Mouse (Mus musculus) heart, adult 18-20 months (tissue): ENCODE results near the gene Nlgn2. TPM values are rescaled to one million over a fixed set of nuclear protein-coding genes. Genes with fewer than 3 reads are reported as not detected.

Experiments
- DNase-seq, 2 experiments: peaks; one replicate each; pipeline ENCODE4 v3.0.0; 2021 to 2022; ENCODE audit warnings: mixed read lengths in 1 of 2
- total RNA-seq, 2 experiments: library from RNA; stranded (reverse); gene quantifications; 2 replicates each; pipeline ENCODE4 v1.2.3; 2021

The Nlgn2 gene
- total RNA-seq, 2 experiments from 2014 or later = 3.3 to 3.9 TPM

GRCm38 (mm10) chr11:69828832-69829231, 8.8 kb downstream of the Nlgn2 start:
- DNase-seq = no peak

- DNase-seq = no peak
Measured at GRCm38 (mm10) chr11:69823456-69823855, 14.1 kb downstream of the Nlgn2 start.

- no peak for DNase-seq
Measured at GRCm38 (mm10) chr11:69822080-69822479, 15.5 kb downstream of the Nlgn2 start, which contains the start of gene Spem1. Spem1 (minus strand) TSS chr11:69822180.

GRCm38 (mm10) chr11:69818871-69819270, 18.7 kb downstream of the Nlgn2 start:
- no peak for DNase-seq

GRCm38 (mm10) chr11:69818365-69818764, 19.2 kb downstream of the Nlgn2 start, which contains the start of gene Spem2:
Spem2 (minus strand) TSS chr11:69818465.
- no peak for DNase-seq

- no peak for DNase-seq
Measured at GRCm38 (mm10) chr11:69816520-69816919, 21.1 kb downstream of the Nlgn2 start.

GRCm38 (mm10) chr11:69815155-69815554, 22.4 kb downstream of the Nlgn2 start, which contains the start of gene Gm39566:
Gm39566 (minus strand) TSS chr11:69815298.
- DNase-seq = no peak

GRCm38 (mm10) chr11:69810280-69810679, 27.3 kb downstream of the Nlgn2 start:
- no peak for DNase-seq

- no peak for DNase-seq
Measured at GRCm38 (mm10) chr11:69807641-69808040, 29.9 kb downstream of the Nlgn2 start.

- DNase-seq = no peak
Measured at GRCm38 (mm10) chr11:69806378-69806777, 31.2 kb downstream of the Nlgn2 start.

- no peak for DNase-seq
Measured at GRCm38 (mm10) chr11:69804972-69805909, 32.3 kb downstream of the Nlgn2 start, which contains the start of gene Tmem102. Tmem102 (minus strand) TSS chr11:69805624.

- DNase-seq = peak in 1 of 2 experiments; percentile 52
Measured at GRCm38 (mm10) chr11:69804652-69804940, 33.0 kb downstream of the Nlgn2 start.

- DNase-seq = peak; percentile 80 to 87
Measured at GRCm38 (mm10) chr11:69803786-69804651, 33.6 kb downstream of the Nlgn2 start.

- DNase-seq = no peak
Measured at GRCm38 (mm10) chr11:69803328-69803727, 34.3 kb downstream of the Nlgn2 start.

GRCm38 (mm10) chr11:69802648-69803105, 34.9 kb downstream of the Nlgn2 start:
- DNase-seq = peak; percentile 94

GRCm38 (mm10) chr11:69801379-69801977, 36.1 kb downstream of the Nlgn2 start, which contains the start of gene Fgf11:
Fgf11 (minus strand) TSS chr11:69801857.
- DNase-seq = no peak

- DNase-seq = peak; percentile 51 to 58
Measured at GRCm38 (mm10) chr11:69800392-69801197, 37.0 kb downstream of the Nlgn2 start.

- DNase-seq = no peak
Measured at GRCm38 (mm10) chr11:69800138-69800391, 37.5 kb downstream of the Nlgn2 start.

GRCm38 (mm10) chr11:69799394-69800137, 38.0 kb downstream of the Nlgn2 start:
- no peak for DNase-seq

- no peak for DNase-seq
Measured at GRCm38 (mm10) chr11:69797924-69798323, 39.7 kb downstream of the Nlgn2 start.

GRCm38 (mm10) chr11:69795983-69796435, 41.6 kb downstream of the Nlgn2 start:
- no peak for DNase-seq
